Mouse (Mus musculus): ENCODE measurements around the gene Olfr1512. TPM values are rescaled to one million over a fixed set of nuclear protein-coding genes. Genes with fewer than 3 reads are reported as not detected.

The Olfr1512 gene
- polyA plus RNA-seq, 1 experiment = not detected

DNA sequence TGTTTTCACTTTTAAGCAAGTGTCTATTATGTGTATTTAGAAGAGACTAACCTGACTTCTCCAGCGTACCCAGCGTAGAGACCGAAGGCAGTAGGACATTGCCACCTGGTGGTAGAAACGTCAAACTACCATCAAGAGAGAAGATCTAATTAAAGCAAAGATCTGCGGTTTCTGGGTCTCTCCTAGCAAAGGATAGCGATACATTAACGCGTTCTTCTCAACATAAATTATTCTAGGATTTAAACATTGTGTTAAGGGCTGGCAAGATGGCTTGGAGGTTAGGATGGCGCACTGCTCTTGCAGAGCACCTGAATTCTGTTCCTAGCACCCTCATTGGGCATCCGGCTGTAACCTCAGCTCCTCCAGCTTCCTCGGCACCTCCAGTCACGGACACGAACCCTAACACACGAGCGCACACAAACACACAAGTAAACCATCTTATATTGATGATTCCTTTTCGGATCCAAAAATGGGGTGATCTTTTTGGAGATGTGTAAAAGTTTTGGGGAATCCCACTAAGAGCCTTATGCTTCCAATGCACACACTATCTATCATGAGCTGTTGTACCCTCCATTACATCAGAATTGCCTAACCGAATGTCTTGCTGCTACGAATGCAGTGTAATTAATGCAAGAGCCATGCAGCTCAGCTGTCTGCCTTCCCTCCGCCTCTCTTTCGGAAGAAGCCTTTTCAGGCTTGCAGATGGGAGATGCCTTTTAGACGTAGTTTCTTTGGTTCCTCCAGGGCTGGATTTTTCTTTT is 40.0 kb downstream of the Olfr1512 start:
- H3K4me3 ChIP-seq (ENCODE audit: insufficient read depth, low read length) = no peak overlapping the region
- H3K27ac ChIP-seq (ENCODE audit: insufficient read depth, low read length) = no peak overlapping the region
- TF ChIP-seq CTCF (IDR thresholded peaks at IDR 0.05; ENCODE audit: borderline replicate concordance, insufficient read depth, low read length) = peak; percentile 66; the same call in 1 of the 2 replicates
- TF ChIP-seq POLR2A (IDR thresholded peaks at IDR 0.05; ENCODE audit: low read depth, low read length) = no peak
- no peaks in the 10 kb centered on the region for H3K4me1 ChIP-seq (ENCODE audit: control insufficient read depth, insufficient read depth, low read length)

DNA sequence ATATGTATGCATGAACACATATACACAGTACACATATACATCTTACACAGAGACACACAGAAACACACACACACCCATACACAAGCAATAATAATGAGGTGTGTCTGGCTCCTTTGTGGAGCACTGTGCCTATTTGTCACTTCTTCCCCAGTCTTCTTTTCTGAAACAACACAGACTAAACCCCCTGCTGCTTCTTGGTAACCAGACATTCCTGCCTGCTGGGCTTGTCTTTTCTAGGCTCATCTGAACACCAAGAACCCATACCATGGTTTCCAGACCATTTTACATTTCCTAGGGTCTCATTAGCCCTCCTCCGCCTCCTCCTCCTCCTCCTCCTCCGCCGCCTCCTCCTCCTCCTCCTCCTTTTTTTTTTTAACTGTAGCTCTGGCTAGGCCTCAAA is 46.8 kb downstream of the Olfr1512 start:
- no peak for TF ChIP-seq POLR2A (IDR thresholded peaks at IDR 0.05; ENCODE audit: low read depth, low read length)
- no peak for TF ChIP-seq CTCF (IDR thresholded peaks at IDR 0.05; ENCODE audit: borderline replicate concordance, insufficient read depth, low read length)
- no peak overlapping the region for H3K27ac ChIP-seq (ENCODE audit: insufficient read depth, low read length)

DNA sequence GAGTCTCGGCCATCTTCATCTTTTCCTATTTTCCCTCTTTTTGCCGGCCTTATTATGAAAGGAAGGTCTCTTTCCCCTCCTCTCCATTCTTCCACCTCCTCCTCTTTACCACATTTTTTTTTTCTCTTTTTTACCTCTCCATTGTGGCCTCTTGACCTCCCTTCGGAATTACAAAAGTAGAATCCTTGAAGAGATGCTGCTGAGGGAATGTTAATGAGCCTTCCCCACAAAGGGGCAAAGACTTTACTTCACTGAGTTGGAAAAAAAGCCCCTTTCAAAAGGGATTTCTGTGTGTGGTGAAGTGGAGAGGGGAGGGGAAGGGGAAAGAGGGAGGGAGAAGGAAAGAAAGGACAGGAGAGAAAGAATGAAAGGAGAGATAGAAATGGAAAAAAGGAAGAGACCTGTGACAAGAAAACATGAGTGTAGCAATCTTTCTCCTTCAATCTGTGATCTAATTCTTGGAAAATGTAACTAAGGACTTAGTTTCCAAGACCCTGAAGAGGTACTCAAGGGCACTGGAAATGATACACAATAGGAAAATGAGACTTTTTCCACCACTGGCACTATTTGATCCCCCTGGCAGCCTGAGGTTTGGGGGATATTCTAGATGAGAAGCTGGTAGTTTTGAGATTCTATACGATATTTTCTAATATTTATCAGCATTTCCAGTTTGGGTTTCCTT is 47.8 kb downstream of the Olfr1512 start:
- H3K4me1 ChIP-seq (ENCODE audit: control insufficient read depth, insufficient read depth, low read length) = no peaks in the 10 kb centered on the region
- TF ChIP-seq CTCF (IDR thresholded peaks at IDR 0.05; ENCODE audit: borderline replicate concordance, insufficient read depth, low read length) = no peak
- TF ChIP-seq POLR2A (IDR thresholded peaks at IDR 0.05; ENCODE audit: low read depth, low read length) = no peak
- H3K27ac ChIP-seq (ENCODE audit: insufficient read depth, low read length) = no peak overlapping the region
- no peak overlapping the region for H3K4me3 ChIP-seq (ENCODE audit: insufficient read depth, low read length)

More for the DNA sequence above, 46.8 kb downstream of the Olfr1512 start:
- no peaks in the 10 kb centered on the region for H3K4me1 ChIP-seq (ENCODE audit: control insufficient read depth, insufficient read depth, low read length)
- no peak overlapping the region for H3K4me3 ChIP-seq (ENCODE audit: insufficient read depth, low read length)

DNA sequence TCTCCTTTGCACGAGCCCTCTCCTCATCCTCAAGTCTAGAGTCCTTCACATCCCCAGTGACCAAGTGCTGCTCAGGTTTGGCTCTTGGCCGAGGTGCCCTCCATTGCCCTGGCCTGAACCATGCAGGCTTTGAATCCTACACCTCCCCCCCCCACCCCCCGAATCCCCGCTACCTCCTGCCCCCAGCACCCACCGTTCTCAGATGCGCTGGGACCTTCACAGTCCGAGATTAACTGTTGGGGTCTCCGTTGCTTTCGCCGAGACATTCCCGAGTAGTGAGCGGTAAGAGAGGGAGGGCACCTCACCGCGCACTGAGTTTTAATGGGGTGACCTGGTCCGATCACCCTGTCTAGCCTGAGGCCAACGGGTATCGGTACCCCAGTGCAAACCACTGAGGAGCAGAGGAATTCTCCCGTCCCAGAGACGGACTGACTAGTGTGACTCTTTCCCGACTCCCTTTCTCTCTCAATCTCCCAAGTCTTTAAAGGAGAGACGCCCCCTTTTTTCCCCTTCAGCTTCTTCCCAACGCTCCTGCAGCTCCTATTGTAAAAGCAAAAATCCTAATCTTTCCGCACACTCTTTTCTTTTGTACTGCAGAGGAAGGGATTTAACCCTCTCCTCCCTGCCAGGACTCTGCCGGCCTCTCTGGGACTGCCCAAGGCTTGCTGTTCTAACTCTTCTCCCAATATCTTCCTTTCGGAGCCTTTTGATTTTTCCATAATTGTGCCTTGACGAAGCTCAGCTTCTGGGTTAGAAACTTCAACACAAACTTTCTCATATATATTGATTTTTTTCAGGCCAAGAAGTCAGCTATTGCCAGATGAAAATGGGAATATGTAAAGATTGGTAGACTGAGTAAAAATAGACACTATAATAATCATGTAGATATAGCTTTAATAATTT is 50.8 kb downstream of the Olfr1512 start, which contains the start of gene Sall2:
Gene Sall2, minus strand, starts transcription at position 853 of the 903 bp plus-strand sequence.
- no peak within 1 kb of the TSS for H3K27ac ChIP-seq (ENCODE audit: insufficient read depth, low read length)
- H3K4me3 ChIP-seq (ENCODE audit: insufficient read depth, low read length) = peak within 1 kb of the TSS; percentile 10; the same call in 1 of the 2 replicates
- H3K4me1 ChIP-seq (ENCODE audit: control insufficient read depth, insufficient read depth, low read length) = no peaks in the 10 kb centered on the region
- TF ChIP-seq POLR2A (IDR thresholded peaks at IDR 0.05; ENCODE audit: low read depth, low read length) (no peak), CTCF (IDR thresholded peaks at IDR 0.05; ENCODE audit: borderline replicate concordance, insufficient read depth, low read length) (no peak)

DNA sequence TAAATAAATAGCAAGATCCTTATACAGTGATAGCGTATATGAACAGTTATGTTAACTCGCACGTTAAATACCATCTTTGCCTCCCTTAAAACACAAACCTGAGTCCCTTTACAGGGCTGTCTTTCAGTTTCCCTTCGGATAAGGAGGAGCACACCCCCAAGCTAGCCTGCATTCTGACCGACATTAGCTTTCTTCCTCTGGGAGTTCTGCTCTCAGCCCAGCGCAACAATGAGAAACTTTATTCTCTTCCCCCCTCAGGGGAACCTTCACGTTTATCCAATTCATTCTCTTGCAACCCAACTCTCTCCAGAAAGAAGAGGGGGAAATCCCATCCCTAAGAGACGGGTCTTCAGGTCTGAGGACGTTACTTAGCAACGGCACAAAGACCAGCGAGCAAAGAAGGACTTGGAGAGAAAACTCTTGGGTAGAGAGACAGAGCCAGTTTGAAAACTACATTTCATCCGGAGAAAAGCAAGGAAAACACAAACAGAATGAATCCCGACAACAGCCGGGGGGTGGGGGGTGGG is 51.5 kb downstream of the Olfr1512 start:
- Histone ChIP-seq H3K4me3 (ENCODE audit: insufficient read depth, low read length) (no peak overlapping the region; the same call in 1 of the 2 replicates), H3K4me1 (ENCODE audit: control insufficient read depth, insufficient read depth, low read length) (no peaks in the 10 kb centered on the region), H3K27ac (ENCODE audit: insufficient read depth, low read length) (no peak overlapping the region)
- TF ChIP-seq POLR2A (IDR thresholded peaks at IDR 0.05; ENCODE audit: low read depth, low read length) (no peak), CTCF (IDR thresholded peaks at IDR 0.05; ENCODE audit: borderline replicate concordance, insufficient read depth, low read length) (no peak)

DNA sequence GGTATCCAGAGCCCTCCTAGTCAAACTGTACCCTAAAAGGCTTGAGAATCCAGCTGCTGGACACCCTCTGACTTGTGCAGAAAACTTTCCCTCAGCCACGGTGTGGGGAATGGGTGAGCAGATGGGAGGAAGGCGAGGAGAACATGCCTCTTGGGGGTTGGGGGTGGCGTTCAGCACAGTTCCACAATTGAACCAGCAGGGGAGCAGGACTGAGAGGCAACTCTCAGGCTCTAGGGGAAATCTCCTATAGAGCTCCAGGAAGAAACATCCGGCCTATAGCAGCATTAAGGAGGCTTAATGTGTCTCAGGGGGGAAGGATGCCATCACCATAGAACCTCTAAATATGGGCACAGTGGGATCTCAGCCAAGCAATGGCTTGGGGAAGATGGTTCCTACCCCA is 53.1 kb downstream of the Olfr1512 start:
- Histone ChIP-seq H3K4me3 (ENCODE audit: insufficient read depth, low read length) (no peak overlapping the region), H3K4me1 (ENCODE audit: control insufficient read depth, insufficient read depth, low read length) (no peaks in the 10 kb centered on the region), H3K27ac (ENCODE audit: insufficient read depth, low read length) (no peak overlapping the region)
- no peak for TF ChIP-seq CTCF (IDR thresholded peaks at IDR 0.05; ENCODE audit: borderline replicate concordance, insufficient read depth, low read length)
- TF ChIP-seq POLR2A (IDR thresholded peaks at IDR 0.05; ENCODE audit: low read depth, low read length) = no peak

Other genes starting within 250 kb of the Olfr1512 start
- gene Supt16, start 181.8 kb downstream of the Olfr1512 start, polyA plus RNA-seq (2011; ENCODE audit: insufficient read length, low read depth, missing spikeins) = 83.0 and 88.6 TPM in 2 replicates
- gene Chd8, start 121.4 kb downstream of the Olfr1512 start, polyA plus RNA-seq (2011; ENCODE audit: insufficient read length, low read depth, missing spikeins) = 141 and 146 TPM in 2 replicates
- 38.2 and 44.0 TPM in 2 replicates for gene Tox4, start 100.0 kb downstream of the Olfr1512 start, polyA plus RNA-seq (2011; ENCODE audit: insufficient read length, low read depth, missing spikeins)
- gene Rab2b, start 99.6 kb downstream of the Olfr1512 start, polyA plus RNA-seq (2011; ENCODE audit: insufficient read length, low read depth, missing spikeins) = 31.1 and 45.6 TPM in 2 replicates
- gene Mettl3, start 74.0 kb downstream of the Olfr1512 start, polyA plus RNA-seq (2011; ENCODE audit: insufficient read length, low read depth, missing spikeins) = 49.1 and 49.4 TPM in 2 replicates
- 12.1 and 15.6 TPM in 2 replicates for gene Sall2, start 50.4 kb downstream of the Olfr1512 start, polyA plus RNA-seq (2011; ENCODE audit: insufficient read length, low read depth, missing spikeins)
- gene Olfr1513, start 22.8 kb downstream of the Olfr1512 start, polyA plus RNA-seq (2011; ENCODE audit: insufficient read length, low read depth, missing spikeins) = not detected in 2 replicates
- not detected in 2 replicates for gene Olfr1511, start 18.2 kb upstream of the Olfr1512 start, polyA plus RNA-seq (2011; ENCODE audit: insufficient read length, low read depth, missing spikeins)
- gene Olfr1510, start 35.2 kb upstream of the Olfr1512 start, polyA plus RNA-seq (2011; ENCODE audit: insufficient read length, low read depth, missing spikeins) = not detected in 2 replicates
- not detected in 2 replicates for gene Olfr1509, start 63.8 kb upstream of the Olfr1512 start, polyA plus RNA-seq (2011; ENCODE audit: insufficient read length, low read depth, missing spikeins)
- not detected in 2 replicates for gene Olfr1508, start 88.3 kb upstream of the Olfr1512 start, polyA plus RNA-seq (2011; ENCODE audit: insufficient read length, low read depth, missing spikeins)
- not detected in 2 replicates for gene Olfr1507, start 116.6 kb upstream of the Olfr1512 start, polyA plus RNA-seq (2011; ENCODE audit: insufficient read length, low read depth, missing spikeins)